In genomic region chr9:121605414-121606278, GRCm38 (mm10) we compare ENCODE assay signal across 9 mouse cellular contexts. TPM values are rescaled to one million over a fixed set of nuclear protein-coding genes. Genes with fewer than 3 reads are reported as not detected.
DNase-seq lines count a peak whose midpoint lies in the region; ATAC-seq and TF ChIP-seq lines count a peak whose summit lies in the region.
"Had no signal": no experiment of that assay in that cellular context is flagged by ENCODE, and none has a peak within 500 bp of the region (broad histone marks: within the 10 kb centered on the region; RNA-seq: fewer than 3 reads in every experiment).

No protein-coding gene starts in this region.

- TF ChIP-seq EP300 in ES-Bruce4 (IDR thresholded peaks at IDR 0.05; ENCODE audit: insufficient read depth, low read depth, low read length): no peak

- no peaks in the 10 kb centered on the region for H3K36me3 ChIP-seq in ES-Bruce4 (ENCODE audit: control insufficient read depth, insufficient read depth, low read length, poor library complexity, severe bottlenecking)
- H3K36me3 ChIP-seq in forebrain, embryonic 13.5 days (ENCODE audit: poor library complexity, severe bottlenecking): no peaks in the 10 kb centered on the region
- H3K36me3 ChIP-seq: heart, embryonic 13.5 days had no signal

- no peaks in the 10 kb centered on the region for H3K9me3 ChIP-seq in ES-Bruce4 (replicated peaks; ENCODE audit: control insufficient read depth, insufficient read depth, low read length, poor library complexity, severe bottlenecking)
- no peaks in the 10 kb centered on the region for H3K9me3 ChIP-seq in forebrain, embryonic 13.5 days (replicated peaks)
- H3K9me3 ChIP-seq: heart, embryonic 13.5 days had no signal

- peak; percentile 48 for DNase-seq in c-Kit-positive CD71-negative TER-119-negative erythroid progenitor cells, embryonic 14.5 days (ENCODE audit: low read depth)
- peak; percentile 83 to 89 for DNase-seq in heart, postnatal 10 days
- DNase-seq in kidney, postnatal 36 days: peak; percentile 71 to 79
- DNase-seq in lung, adult 2 months: peak; percentile 56
- peak; percentile 68 for DNase-seq in ovary, postnatal 14 days (ENCODE audit: low spot score)
- peak; percentile 71 for DNase-seq in thymus, postnatal 14 days

- H3K27ac ChIP-seq in ES-Bruce4 (ENCODE audit: insufficient read depth, low read length): no peak overlapping the region
- H3K27ac ChIP-seq in forebrain, embryonic 13.5 days: no peak overlapping the region
- H3K27ac ChIP-seq: heart, embryonic 13.5 days had no signal

- H3K9ac ChIP-seq in ES-Bruce4 (ENCODE audit: low read depth, poor library complexity, severe bottlenecking): no peak overlapping the region
- H3K9ac ChIP-seq in forebrain, embryonic 13.5 days: no peak overlapping the region
- H3K9ac ChIP-seq: heart, embryonic 13.5 days had no signal

- peak; percentile 87 for ATAC-seq in forebrain, embryonic 13.5 days

- no peak for TF ChIP-seq POLR2A in ES-Bruce4 (IDR thresholded peaks at IDR 0.05; ENCODE audit: insufficient read depth, low read length)
- no peak for TF ChIP-seq POLR2A in lung, adult 2 months (IDR thresholded peaks at IDR 0.05; ENCODE audit: borderline replicate concordance, extremely low read depth, low read depth, low read length)

- no peaks in the 10 kb centered on the region for H3K27me3 ChIP-seq in ES-Bruce4 (ENCODE audit: control insufficient read depth, insufficient read depth, low read length, poor library complexity, severe bottlenecking)
- H3K27me3 ChIP-seq in forebrain, embryonic 13.5 days: no peaks in the 10 kb centered on the region

- no peaks in the 10 kb centered on the region for H3K4me1 ChIP-seq in ES-Bruce4 (ENCODE audit: control insufficient read depth, insufficient read depth, low read length)
- peaks cover 3% of the 10 kb centered on the region; the same call in 1 of the 2 replicates for H3K4me1 ChIP-seq in forebrain, embryonic 13.5 days
- H3K4me1 ChIP-seq in lung, adult 2 months (ENCODE audit: control insufficient read depth, insufficient read depth, low read length): no peaks in the 10 kb centered on the region

- no peak overlapping the region for H3K4me2 ChIP-seq in forebrain, embryonic 13.5 days
- H3K4me2 ChIP-seq: heart, embryonic 13.5 days had no signal

- peak; percentile 85 for TF ChIP-seq CTCF in ES-Bruce4 (IDR thresholded peaks at IDR 0.05; ENCODE audit: low read depth, low read length)
- peak; percentile 90 for TF ChIP-seq CTCF in lung, adult 2 months (IDR thresholded peaks at IDR 0.05; ENCODE audit: insufficient read depth, low read length)

- H3K4me3 ChIP-seq in ES-Bruce4 (ENCODE audit: low read depth, low read length): no peak overlapping the region
- H3K4me3 ChIP-seq in forebrain, embryonic 13.5 days: no peak overlapping the region
- no peak overlapping the region for H3K4me3 ChIP-seq in lung, adult 2 months (replicated peaks; ENCODE audit: extremely low read depth, low read depth, low read length)
- H3K4me3 ChIP-seq: heart, embryonic 13.5 days had no signal

- 58% methylated on average over 12 of the region's 12 CpGs for WGBS in forebrain, embryonic 13.5 days
- WGBS in lung, adult 2 months: 51% methylated on average over 12 of the region's 12 CpGs

- intact Hi-C loops in heart, postnatal 10 days (cut with DNase I): loop anchor here (1.0 to 5.0 kb wide), 3 partner anchors 126 to 357 kb away; no protein-coding TSS in a partner anchor

RNA-seq across cellular contexts. Expression of gene Lyzl4, which starts 36.2 kb away (rescaled TPM):
- polyA plus RNA-seq in ES-Bruce4 (2011; ENCODE audit: insufficient read depth, insufficient read length, low read depth, missing spikeins): not detected in 2 replicates
- polyA plus RNA-seq in forebrain, embryonic 13.5 days (2015; fragmentation: Nextera tagmentation; extraction: Ambion mirVana): not detected in 2 replicates
- not detected for total RNA-seq in heart, postnatal 10 days (2021)
- 0.66 and 0.72 TPM in 2 replicates for polyA plus RNA-seq in lung, adult 2 months (2012; rRNA removed)
- polyA plus RNA-seq: heart, embryonic 13.5 days had no signal

RNA-seq across cellular contexts. Expression of gene Vipr1, which starts 36.9 kb away (rescaled TPM):
- 0.23 and 0.28 TPM in 2 replicates for polyA plus RNA-seq in ES-Bruce4 (2011; ENCODE audit: insufficient read depth, insufficient read length, low read depth, missing spikeins)
- polyA plus RNA-seq in forebrain, embryonic 13.5 days (2015; fragmentation: Nextera tagmentation; extraction: Ambion mirVana): 0.37 and 0.59 TPM in 2 replicates
- total RNA-seq in heart, postnatal 10 days (2021): under 1 TPM; 0.86 to 0.89 TPM
- 2.2 and 2.6 TPM in 2 replicates for polyA plus RNA-seq in lung, adult 2 months (2012; rRNA removed)
